Mouse (Mus musculus) bone marrow macrophage, adult 2 months (primary cell): ENCODE data around the gene Clec4b2.

ENCODE experiments used
- CTCF ChIP-seq: IDR thresholded peaks from 2 replicates; pipeline ENCODE4 v1.5.1; 2012; ENCODE audit warnings: low read depth, mild to moderate bottlenecking, low read length, moderate library complexity
- POLR2A ChIP-seq: IDR thresholded peaks from 2 replicates; pipeline ENCODE4 v1.6.1; 2012; ENCODE audit warnings: mild to moderate bottlenecking, low read depth, low read length, borderline replicate concordance

GRCm38 (mm10) chr6:123123195-123123594 lies 49.5 kb upstream of the Clec4b2 start:
- TF ChIP-seq CTCF, result no peak
- TF ChIP-seq POLR2A, result no peak
